Mouse (Mus musculus) gastrocnemius, postnatal 25 days (tissue): ENCODE data around the gene Zyx. TPM values are rescaled to one million over a fixed set of nuclear protein-coding genes. Genes with fewer than 3 reads are reported as not detected.

ENCODE experiments used
- DNase-seq: peaks from one replicate; pipeline ENCODE4 v3.0.0; 2022
- long read RNA-seq, 2 experiments: library from polyadenylated mRNA; stranded (forward); transcript quantifications; one replicate each; pipeline ENCODE4 v2.0.0; 2021
- total RNA-seq, 2 experiments: library from RNA; stranded (reverse); gene quantifications; 1 replicate in 1 of 2; 2 replicates in 1 of 2; pipeline ENCODE4 v1.2.3; 2021

Gene Zyx
- 10 to 100 TPM; 28.8 to 32.3 TPM for total RNA-seq
- long read RNA-seq, experiment 1, transcript Zyx-207 (10 exons, 2,605 nt): major isoform, 9 of 25 reads
- long read RNA-seq, experiment 1, partial matches to known transcripts: 12 of 25 reads
- long read RNA-seq, experiment 1, other reads (novel, unspliced or antisense): 4 of 25 reads
- long read RNA-seq, experiment 2, transcript Zyx-207 (10 exons, 2,605 nt): major isoform, 6 of 25 reads
- long read RNA-seq, experiment 2, partial matches to known transcripts: 14 of 25 reads
- long read RNA-seq, experiment 2, other reads (novel, unspliced or antisense): 2 of 25 reads

DNA sequence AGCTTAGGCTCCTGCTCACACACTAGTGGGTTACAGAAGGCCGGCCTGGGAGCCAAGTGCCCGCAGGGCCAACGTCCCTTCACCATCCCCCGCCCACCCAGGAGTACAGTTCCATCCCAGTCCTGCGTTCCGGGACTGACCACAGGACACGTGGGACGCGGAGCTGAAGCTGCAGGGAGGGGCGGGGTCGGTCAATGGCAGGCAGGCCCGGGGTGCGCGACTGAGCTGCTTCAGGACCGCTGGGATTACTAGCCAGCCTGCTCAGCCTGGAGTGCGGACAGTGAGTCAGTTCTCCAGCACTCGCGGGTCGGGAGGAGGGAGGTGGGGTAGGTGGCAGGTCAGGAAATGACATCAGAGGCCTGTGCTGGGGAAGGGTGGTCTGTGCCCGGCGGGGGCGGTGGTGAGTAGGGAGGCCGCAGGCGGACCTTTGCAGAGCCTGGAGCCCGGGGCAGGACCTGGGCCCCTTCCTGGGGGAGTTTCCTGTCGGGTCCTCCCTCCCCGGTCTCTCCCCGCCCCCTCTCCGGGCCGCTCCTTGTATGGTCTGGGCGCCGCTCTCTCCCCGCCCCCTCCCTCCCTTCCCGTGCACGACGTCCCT, at the start of gene Zyx:
Zyx (plus strand) TSS at position 205 of the 595 bp plus-strand sequence.
- peak; percentile 98 for DNase-seq

DNA sequence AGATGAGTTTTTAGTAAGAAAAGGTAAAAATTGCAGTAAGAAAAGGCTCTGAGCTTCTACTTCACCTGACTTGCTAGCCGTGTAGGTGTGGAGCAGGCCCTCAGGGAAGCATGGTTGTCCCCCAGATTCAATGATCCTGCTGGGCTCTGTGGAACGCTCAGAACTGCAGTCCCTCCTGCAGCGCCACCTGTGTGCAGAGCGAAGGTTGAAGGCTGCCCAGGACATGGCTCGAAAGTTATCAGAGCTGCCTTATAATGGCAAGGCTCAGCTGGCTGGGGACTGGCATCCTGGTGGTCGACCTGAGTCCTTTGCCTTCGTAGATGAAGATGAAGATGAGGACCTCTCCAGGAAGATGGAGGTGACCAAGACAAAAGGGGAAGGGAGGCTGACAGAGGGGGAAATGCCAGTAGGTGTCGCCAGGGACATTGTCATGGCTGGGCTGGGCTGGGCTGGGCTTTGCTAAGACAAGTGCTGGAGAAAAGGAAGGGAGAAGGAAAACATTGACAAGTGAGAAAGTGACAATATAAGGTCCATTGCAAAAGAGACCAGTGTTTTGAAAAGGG, 39.5 kb upstream of the Zyx start:
- DNase-seq: no peak

GRCm38 (mm10) chr6:42310427-42311053, 38.9 kb upstream of the Zyx start:
- no peak for DNase-seq

- DNase-seq: no peak
These were observed 31.1 kb upstream of the Zyx start for GRCm38 (mm10) chr6:42318293-42318692.

DNA sequence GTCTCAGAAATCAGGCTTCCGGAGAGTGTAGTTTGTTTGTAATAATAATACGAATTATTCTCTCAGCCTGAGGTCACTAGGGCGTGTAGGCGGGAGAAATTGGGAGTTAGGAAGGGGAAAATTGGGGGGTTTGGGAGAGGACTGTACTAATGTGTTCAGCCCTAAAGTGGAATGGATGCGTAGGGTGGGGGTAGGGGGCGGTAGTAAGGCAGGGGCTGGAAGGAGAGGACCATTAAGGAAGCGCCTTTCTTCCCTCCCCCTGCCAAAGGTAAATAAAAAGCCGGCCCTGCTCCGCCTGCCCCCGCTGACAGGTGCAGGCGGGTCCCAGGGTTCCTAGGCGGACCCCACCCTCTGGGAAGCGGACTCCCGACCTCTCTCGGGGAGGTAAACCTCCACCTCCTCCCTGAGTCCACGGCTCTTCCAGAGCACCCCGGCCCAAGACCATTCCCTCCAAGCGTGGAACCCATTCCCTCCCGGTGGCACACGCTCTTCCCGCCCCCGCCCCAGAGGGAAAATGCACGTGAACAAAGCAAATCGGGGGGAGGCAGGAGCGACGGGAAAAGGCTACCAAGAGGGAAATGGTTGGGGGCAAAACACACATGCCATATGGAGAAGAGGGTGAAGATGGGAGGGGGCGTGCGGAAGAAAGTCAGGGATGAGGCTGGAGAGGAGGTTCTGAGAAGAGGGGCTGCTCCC, 25.9 kb upstream of the Zyx start:
- no peak for DNase-seq

DNA sequence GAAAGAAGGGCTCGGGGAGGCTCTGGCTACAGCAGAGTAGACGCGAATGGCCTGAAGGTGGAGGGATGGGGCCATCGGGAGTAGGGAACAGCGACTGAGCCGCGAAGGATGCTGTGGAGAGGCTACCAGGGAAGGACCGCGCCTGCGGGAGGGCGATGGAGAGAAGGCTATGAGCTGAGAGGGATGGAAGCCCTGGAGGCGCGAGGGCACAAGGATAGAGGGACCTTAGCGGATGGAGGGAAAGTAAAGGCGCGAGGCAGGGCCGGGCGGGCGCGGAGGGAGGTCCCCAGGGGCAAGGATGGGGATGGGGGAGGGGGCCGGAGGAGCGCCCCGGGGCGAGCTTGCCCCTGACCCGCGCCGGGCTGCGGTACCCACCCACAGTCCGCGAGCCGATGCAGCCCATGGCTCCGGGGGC, 25.4 kb upstream of the Zyx start:
- DNase-seq: no peak

DNA sequence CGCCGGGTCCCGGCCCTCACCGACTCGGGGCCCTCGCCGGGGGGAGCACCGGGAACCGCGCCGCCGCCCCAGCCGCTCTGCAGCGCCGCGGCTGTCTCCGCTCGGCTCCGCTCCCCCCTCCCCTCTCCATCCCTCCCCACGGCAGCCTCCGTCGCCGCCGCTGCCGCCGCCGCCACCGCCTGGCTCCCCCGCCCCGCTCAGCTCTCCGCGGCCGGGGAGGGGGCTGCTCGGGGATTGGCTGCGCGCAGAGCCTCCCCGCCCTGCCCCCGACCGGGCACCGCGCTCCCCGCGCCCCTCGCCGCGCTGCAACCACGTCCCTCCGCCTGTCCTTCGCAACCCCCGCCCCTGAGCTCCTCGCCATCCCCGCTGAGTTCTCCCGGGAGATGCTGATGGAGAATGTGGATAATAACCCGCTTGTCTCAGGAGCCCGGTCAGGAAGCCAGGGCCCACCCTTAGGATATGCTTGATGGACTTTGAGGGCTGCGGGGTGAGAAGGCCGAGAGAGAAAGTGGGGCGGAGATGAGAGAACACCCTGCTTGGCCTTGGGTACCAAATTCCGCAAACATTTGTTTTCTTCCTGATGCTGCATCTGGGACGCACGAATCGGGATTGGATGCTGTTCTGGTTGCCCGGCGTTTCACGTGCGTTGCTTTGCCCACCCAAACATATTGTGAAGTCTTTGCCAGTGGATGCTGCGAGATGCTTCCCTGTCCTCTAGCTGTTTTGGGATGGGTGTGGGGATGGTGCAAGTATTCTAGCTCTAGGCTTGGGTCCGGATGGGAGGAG, 24.8 kb upstream of the Zyx start, which contains the start of gene Fam131b:
Fam131b (minus strand) TSS at position 162 of the 786 bp plus-strand sequence.
- DNase-seq: peak; percentile 50

- peak; percentile 63 for DNase-seq
These were observed 24.2 kb upstream of the Zyx start for GRCm38 (mm10) chr6:42325268-42325609.

GRCm38 (mm10) chr6:42326509-42326908, 22.9 kb upstream of the Zyx start:
- no peak for DNase-seq

GRCm38 (mm10) chr6:42328757-42329156, 20.7 kb upstream of the Zyx start:
- DNase-seq: no peak

- DNase-seq: no peak
These were observed 19.2 kb upstream of the Zyx start for GRCm38 (mm10) chr6:42330216-42330615.

- DNase-seq: no peak
These were observed 18.5 kb upstream of the Zyx start for GRCm38 (mm10) chr6:42330946-42331345.

- no peak for DNase-seq
These were observed 10.2 kb upstream of the Zyx start for GRCm38 (mm10) chr6:42339189-42339588.

- no peak for DNase-seq
These were observed 9.4 kb upstream of the Zyx start for GRCm38 (mm10) chr6:42339981-42340380.

DNA sequence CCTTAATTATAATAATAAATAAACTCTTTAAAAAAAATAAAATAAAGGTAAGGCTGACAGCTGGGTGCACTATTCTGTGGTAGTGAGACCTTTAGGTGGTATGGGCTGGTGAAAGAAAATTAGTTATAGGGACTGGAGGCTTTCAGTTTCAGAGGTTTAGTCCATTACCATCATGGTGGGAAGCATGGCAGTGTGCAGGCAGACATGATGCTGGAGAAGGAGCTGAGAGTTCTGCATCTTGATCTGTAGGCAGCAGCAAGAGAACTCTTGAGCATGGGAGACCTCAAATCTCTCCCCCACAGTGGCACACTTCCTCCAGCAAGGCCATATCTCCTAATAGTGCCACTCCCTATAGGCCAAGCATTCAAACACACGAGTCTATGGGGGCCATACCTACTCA, 7.3 kb upstream of the Zyx start:
- DNase-seq: no peak

DNA sequence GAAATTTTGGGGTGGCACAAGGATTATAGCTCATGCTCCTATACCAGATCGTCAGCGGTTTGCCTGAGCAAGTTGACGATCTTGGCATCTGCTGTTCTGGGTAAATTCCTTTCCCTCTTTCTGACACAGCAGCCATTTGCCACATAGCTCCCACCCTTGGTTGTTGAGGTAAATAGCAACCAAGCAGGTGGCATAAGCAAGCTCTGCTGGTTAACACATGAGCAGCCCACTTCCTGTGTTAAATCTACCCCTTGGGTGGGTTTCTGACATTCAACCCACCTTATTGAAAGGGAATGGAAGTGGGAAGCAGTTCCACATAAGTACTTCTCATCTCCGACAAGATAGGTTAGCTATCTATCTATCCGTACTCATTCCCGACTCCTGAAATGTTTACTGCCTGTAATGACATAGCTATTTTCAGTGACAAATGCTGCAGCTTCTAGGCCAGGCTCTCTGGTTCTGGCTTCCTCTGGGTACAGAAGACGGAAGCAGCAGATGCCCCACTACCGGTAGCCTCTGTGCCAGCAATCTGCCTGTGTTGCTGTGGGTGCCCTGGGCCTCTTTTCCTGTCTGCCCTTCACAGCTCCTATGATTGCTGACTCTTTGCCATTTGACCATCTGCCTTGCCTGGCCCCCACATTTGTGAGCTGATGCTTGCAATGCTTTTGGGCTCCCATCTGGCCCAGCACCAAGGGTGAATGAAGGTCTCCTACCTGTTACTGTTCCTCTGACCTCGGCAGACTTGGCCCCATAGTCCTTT, 5.9 kb upstream of the Zyx start:
- no peak for DNase-seq

GRCm38 (mm10) chr6:42344255-42344654, 5.2 kb upstream of the Zyx start:
- DNase-seq: no peak

GRCm38 (mm10) chr6:42348281-42349005, 987 bp upstream of the Zyx start:
- no peak for DNase-seq

DNA sequence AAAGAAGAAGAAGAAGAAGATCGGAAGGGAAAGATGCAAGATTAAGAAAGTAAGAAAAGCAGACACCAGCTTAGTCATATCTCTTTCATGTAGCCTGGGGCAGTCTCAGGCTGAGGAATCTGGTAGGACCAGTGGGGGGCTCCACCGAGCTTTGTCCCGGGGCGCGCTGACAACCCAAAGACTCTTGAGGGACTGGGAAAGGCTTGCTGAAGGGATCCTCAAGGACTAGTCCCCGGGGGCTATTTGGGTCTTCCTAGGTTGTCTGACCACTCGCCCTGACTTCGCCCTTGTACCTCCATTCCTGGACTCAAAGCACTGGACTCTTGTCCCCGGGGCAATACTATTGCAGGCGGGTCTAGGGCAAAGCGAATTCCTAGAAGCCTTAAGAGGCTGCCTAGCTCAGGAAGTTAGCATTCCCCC, 414 bp upstream of the Zyx start:
- DNase-seq: peak; percentile 72
